Mouse (Mus musculus) E14TG2a.4 (cell line): ENCODE data around the gene Cdk5r1.

ENCODE experiments used
- CTCF ChIP-seq: conservative IDR thresholded peaks from 2 replicates; pipeline ENCODE4 v1.5.1; 2014; ENCODE audit warnings: low read length
- NANOG ChIP-seq: IDR thresholded peaks from 2 replicates; pipeline ENCODE4 v1.6.1; 2014; ENCODE audit warnings: borderline replicate concordance, low read length, mixed read lengths
- POU5F1 ChIP-seq: IDR thresholded peaks from 2 replicates; pipeline ENCODE4 v1.6.1; 2014; ENCODE audit warnings: low read length, borderline replicate concordance

GRCm38 (mm10) chr11:80515895-80516294 lies 39.1 kb downstream of the Cdk5r1 start:
- TF ChIP-seq CTCF (no peak), POU5F1 (no peak), NANOG (no peak)
